Mouse (Mus musculus): ENCODE measurements at regions not wholly inside any gene's neighbourhood (a gene's known extent, or its start where the extent isn't known, plus 50 kb on each side); places are given as distances from the start of the nearest gene placed in this dataset.

GRCm38 (mm10) chr14:100336926-100337325 is 52.4 kb upstream of the Klf12 start:
- no peak for TF ChIP-seq CTCF (IDR thresholded peaks at IDR 0.05; ENCODE audit: low read depth)
- no peak for TF ChIP-seq EP300 (IDR thresholded peaks at IDR 0.05; ENCODE audit: low read depth)
